Mouse (Mus musculus) neural tube, embryonic 13.5 days (tissue): ENCODE measurements around the gene Irf3. TPM values are rescaled to one million over a fixed set of nuclear protein-coding genes. Genes with fewer than 3 reads are reported as not detected.

Experiments used
- ATAC-seq: fragments of 200-750 bp; cut with Nextera tagmentation; 2 replicates; pipeline ENCODE4 v1.8.0; 2017; ENCODE audit warnings: low read depth, mild to moderate bottlenecking, moderate TSS enrichment, moderate library complexity
- H3K27ac ChIP-seq: fragments of 300-500 bp; sonication (generic); replicated peaks from 2 replicates; pipeline ENCODE4 v1.5.1; 2015; ENCODE audit warnings: moderate library complexity, mild to moderate bottlenecking, inconsistent platforms
- H3K27me3 ChIP-seq: fragments of 300-500 bp; sonication (generic); 2 replicates; pipeline ENCODE4 v1.6.1; 2015; ENCODE audit warnings: mild to moderate bottlenecking, inconsistent platforms
- H3K36me3 ChIP-seq: fragments of 300-500 bp; sonication (generic); 2 replicates; pipeline ENCODE4 v1.6.1; 2015; ENCODE audit warnings: mild to moderate bottlenecking, inconsistent platforms
- H3K4me1 ChIP-seq: fragments of 300-500 bp; sonication (generic); replicated peaks from 2 replicates; pipeline ENCODE4 v1.6.1; 2015; ENCODE audit warnings: inconsistent platforms
- H3K4me2 ChIP-seq: fragments of 300-500 bp; sonication (generic); 2 replicates; pipeline ENCODE4 v1.6.1; 2015; ENCODE audit warnings: inconsistent platforms, mild to moderate bottlenecking, moderate library complexity
- H3K4me3 ChIP-seq: fragments of 300-500 bp; sonication (generic); 2 replicates; pipeline ENCODE4 v1.5.1; 2015; ENCODE audit warnings: mild to moderate bottlenecking, inconsistent platforms
- H3K9ac ChIP-seq: fragments of 300-500 bp; sonication (generic); 2 replicates; pipeline ENCODE4 v1.6.1; 2015; ENCODE audit warnings: moderate library complexity, mild to moderate bottlenecking, inconsistent platforms
- H3K9me3 ChIP-seq: fragments of 300-500 bp; sonication (generic); 2 replicates; pipeline ENCODE4 v1.6.1; 2016; ENCODE audit warnings: inconsistent platforms
- WGBS: fragments of 180-500 bp; shearing (Covaris S2); methylation state at CpG from one replicate; pipeline ENCODE4 v1.1.7; 2015; 5-methylcytosine and 5-hydroxymethylcytosine counted together
- polyA plus RNA-seq: library from polyadenylated mRNA; unstranded; fragments of >200 nt; fragmentation: Nextera tagmentation; extraction: Ambion mirVana; gene quantifications from 2 replicates; pipeline ENCODE4 v1.2.1, GENCODE M21; 2015

Irf3 gene
- polyA plus RNA-seq, 1 experiment from 2014 or later, result 67.3 TPM

- Histone ChIP-seq H3K9ac (no peak overlapping the region), H3K27ac (no peak overlapping the region), H3K36me3 (peaks cover 63% of the 10 kb centered on the region), H3K27me3 (no peaks in the 10 kb centered on the region), H3K9me3 (no peaks in the 10 kb centered on the region), H3K4me2 (no peak overlapping the region), H3K4me3 (no peak overlapping the region), H3K4me1 (peaks cover 16% of the 10 kb centered on the region)
- 87% methylated on average over 10 of the region's 10 CpGs for WGBS
- no peak for ATAC-seq
These were observed 37.5 kb upstream of the Irf3 start for GRCm38 (mm10) chr7:44959874-44960511.

- H3K9ac ChIP-seq, result no peak overlapping the region
- H3K36me3 ChIP-seq, result peaks cover 68% of the 10 kb centered on the region
- H3K4me2 ChIP-seq, result no peak overlapping the region
- H3K4me3 ChIP-seq, result no peak overlapping the region
- WGBS, result 90% methylated on average over 13 of the region's 13 CpGs
- no peaks in the 10 kb centered on the region for H3K9me3 ChIP-seq
- no peaks in the 10 kb centered on the region for H3K27me3 ChIP-seq
- H3K4me1 ChIP-seq, result peaks cover 16% of the 10 kb centered on the region
- H3K27ac ChIP-seq, result no peak overlapping the region
- ATAC-seq, result no peak
These were observed 36.9 kb upstream of the Irf3 start for GRCm38 (mm10) chr7:44960512-44960910.

- Histone ChIP-seq H3K36me3 (peaks cover 84% of the 10 kb centered on the region), H3K4me2 (no peak overlapping the region), H3K4me1 (peaks cover 5% of the 10 kb centered on the region; the same call in 1 of the 2 replicates), H3K4me3 (no peak overlapping the region), H3K27me3 (no peaks in the 10 kb centered on the region), H3K27ac (no peak overlapping the region), H3K9ac (no peak overlapping the region), H3K9me3 (no peaks in the 10 kb centered on the region)
- no peak for ATAC-seq
- 76% methylated on average over 8 of the region's 8 CpGs for WGBS
These were observed 35.1 kb upstream of the Irf3 start for GRCm38 (mm10) chr7:44962337-44962736.

- WGBS, result 92% methylated on average over 5 of the region's 5 CpGs
- Histone ChIP-seq H3K9ac (no peak overlapping the region), H3K36me3 (peaks cover 87% of the 10 kb centered on the region)
These were observed 34.6 kb upstream of the Irf3 start for GRCm38 (mm10) chr7:44962831-44963230.

GRCm38 (mm10) chr7:44964990-44965389, 32.5 kb upstream of the Irf3 start:
- Histone ChIP-seq H3K9me3 (no peaks in the 10 kb centered on the region), H3K27ac (no peak overlapping the region), H3K36me3 (peaks cover 75% of the 10 kb centered on the region), H3K9ac (no peak overlapping the region), H3K4me1 (no peaks in the 10 kb centered on the region), H3K27me3 (no peaks in the 10 kb centered on the region), H3K4me3 (no peak overlapping the region), H3K4me2 (no peak overlapping the region)
- no peak for ATAC-seq
- 95% methylated on average over 13 of the region's 13 CpGs for WGBS

More at GRCm38 (mm10) chr7:44962831-44963230, 34.6 kb upstream of the Irf3 start:
- Histone ChIP-seq H3K9me3 (no peaks in the 10 kb centered on the region), H3K4me1 (0 out of 2 replicates have a peak, but pooled peaks cover under 1% of the 10 kb centered on the region), H3K27me3 (no peaks in the 10 kb centered on the region), H3K27ac (no peak overlapping the region), H3K4me3 (no peak overlapping the region), H3K4me2 (no peak overlapping the region)
- no peak for ATAC-seq

- H3K4me2 ChIP-seq, result no peak overlapping the region
- 83% methylated on average over 7 of the region's 7 CpGs for whole genome bisulfite sequencing
- H3K36me3 ChIP-seq, result peaks cover 66% of the 10 kb centered on the region
- H3K4me1 ChIP-seq, result peaks cover 8% of the 10 kb centered on the region
- no peak overlapping the region for H3K4me3 ChIP-seq
- H3K9me3 ChIP-seq, result no peaks in the 10 kb centered on the region
- H3K27me3 ChIP-seq, result no peaks in the 10 kb centered on the region
- ATAC-seq, result no peak
- H3K27ac ChIP-seq, result no peak overlapping the region
- no peak overlapping the region for H3K9ac ChIP-seq
These were observed 31.5 kb upstream of the Irf3 start for GRCm38 (mm10) chr7:44965975-44966374.

GRCm38 (mm10) chr7:44966638-44967037, 30.8 kb upstream of the Irf3 start:
- Histone ChIP-seq H3K36me3 (peaks cover 59% of the 10 kb centered on the region), H3K4me2 (no peak overlapping the region), H3K4me1 (peaks cover 14% of the 10 kb centered on the region), H3K27ac (no peak overlapping the region), H3K27me3 (no peaks in the 10 kb centered on the region), H3K4me3 (no peak overlapping the region), H3K9me3 (no peaks in the 10 kb centered on the region), H3K9ac (no peak overlapping the region)
- no peak for ATAC-seq
- WGBS, result 75% methylated on average over 15 of the region's 15 CpGs

GRCm38 (mm10) chr7:44970231-44970691, 27.2 kb upstream of the Irf3 start:
- ATAC-seq, result peak; percentile 94
- Histone ChIP-seq H3K9me3 (no peaks in the 10 kb centered on the region), H3K4me3 (peak overlapping the region; percentile 51), H3K36me3 (peaks cover 27% of the 10 kb centered on the region), H3K27ac (peak overlapping the region; percentile 86), H3K4me2 (peak overlapping the region; percentile 74), H3K4me1 (peaks cover 43% of the 10 kb centered on the region), H3K9ac (peak overlapping the region; percentile 70), H3K27me3 (no peaks in the 10 kb centered on the region)
- WGBS, result under 1% methylated on average over 35 of the region's 36 CpGs

GRCm38 (mm10) chr7:44971142-44971541, 26.3 kb upstream of the Irf3 start:
- 77% methylated on average over 7 of the region's 7 CpGs for WGBS

GRCm38 (mm10) chr7:44973415-44974130, 23.9 kb upstream of the Irf3 start:
- no peaks in the 10 kb centered on the region for H3K27me3 ChIP-seq
- peak overlapping the region; percentile 94 for H3K4me2 ChIP-seq
- 41% methylated on average over 14 of the region's 14 CpGs for WGBS
- H3K27ac ChIP-seq, result peak overlapping the region; percentile 97
- peak overlapping the region; percentile 54 for H3K4me3 ChIP-seq
- H3K4me1 ChIP-seq, result peaks cover 47% of the 10 kb centered on the region
- H3K9me3 ChIP-seq, result no peaks in the 10 kb centered on the region
- peak overlapping the region; percentile 83 for H3K9ac ChIP-seq
- peaks cover 28% of the 10 kb centered on the region for H3K36me3 ChIP-seq
- 0 out of 2 replicates have a peak, but pooled peaks have one; percentile 6 for ATAC-seq

More at GRCm38 (mm10) chr7:44971142-44971541, 26.3 kb upstream of the Irf3 start:
- peak overlapping the region; percentile 86; the same call in 1 of the 2 replicates for H3K27ac ChIP-seq
- peak overlapping the region; percentile 70 for H3K9ac ChIP-seq
- peak overlapping the region; percentile 74 for H3K4me2 ChIP-seq
- H3K4me1 ChIP-seq, result peaks cover 47% of the 10 kb centered on the region
- no peaks in the 10 kb centered on the region for H3K9me3 ChIP-seq
- peaks cover 22% of the 10 kb centered on the region for H3K36me3 ChIP-seq
- H3K27me3 ChIP-seq, result no peaks in the 10 kb centered on the region
- ATAC-seq, result no peak
- peak overlapping the region; percentile 51 for H3K4me3 ChIP-seq

- Histone ChIP-seq H3K4me2 (peak within 1 kb of the TSS; percentile 94), H3K36me3 (peaks cover 37% of the 10 kb centered on the region), H3K4me1 (peaks cover 47% of the 10 kb centered on the region), H3K27ac (peak within 1 kb of the TSS; percentile 97), H3K4me3 (peak within 1 kb of the TSS; percentile 54), H3K27me3 (no peaks in the 10 kb centered on the region), H3K9ac (peak within 1 kb of the TSS; percentile 83), H3K9me3 (no peaks in the 10 kb centered on the region)
- 2% methylated on average over 22 of the region's 22 CpGs for WGBS
- peak; percentile 58 for ATAC-seq
These were observed 22.9 kb upstream of the Irf3 start, which contains the start of gene Cpt1c for GRCm38 (mm10) chr7:44974383-44975116. Gene Cpt1c, minus strand, starts transcription at chr7:44974851.

- Histone ChIP-seq H3K4me1 (peaks cover 47% of the 10 kb centered on the region), H3K9me3 (no peaks in the 10 kb centered on the region), H3K27me3 (no peaks in the 10 kb centered on the region), H3K36me3 (peaks cover 43% of the 10 kb centered on the region), H3K4me2 (peak overlapping the region; percentile 94), H3K4me3 (peak overlapping the region; percentile 54), H3K27ac (peak overlapping the region; percentile 97), H3K9ac (peak overlapping the region; percentile 83)
- no peak for ATAC-seq
- 18% methylated on average over 6 of the region's 6 CpGs for WGBS
These were observed 22.4 kb upstream of the Irf3 start for GRCm38 (mm10) chr7:44975117-44975419.
